Mouse (Mus musculus) liver, embryonic 14.5 days (tissue): Measurements from ENCODE around the gene Stat5b.

Source experiments
- CTCF ChIP-seq: IDR thresholded peaks from 2 replicates; pipeline ENCODE4 v1.5.1; 2016; ENCODE audit warnings: antibody characterized with exemption, low read depth, control low read depth
- EP300 ChIP-seq: IDR thresholded peaks from 2 replicates; pipeline ENCODE4 v1.6.1; 2016; ENCODE audit warnings: antibody characterized with exemption, low read depth

DNA sequence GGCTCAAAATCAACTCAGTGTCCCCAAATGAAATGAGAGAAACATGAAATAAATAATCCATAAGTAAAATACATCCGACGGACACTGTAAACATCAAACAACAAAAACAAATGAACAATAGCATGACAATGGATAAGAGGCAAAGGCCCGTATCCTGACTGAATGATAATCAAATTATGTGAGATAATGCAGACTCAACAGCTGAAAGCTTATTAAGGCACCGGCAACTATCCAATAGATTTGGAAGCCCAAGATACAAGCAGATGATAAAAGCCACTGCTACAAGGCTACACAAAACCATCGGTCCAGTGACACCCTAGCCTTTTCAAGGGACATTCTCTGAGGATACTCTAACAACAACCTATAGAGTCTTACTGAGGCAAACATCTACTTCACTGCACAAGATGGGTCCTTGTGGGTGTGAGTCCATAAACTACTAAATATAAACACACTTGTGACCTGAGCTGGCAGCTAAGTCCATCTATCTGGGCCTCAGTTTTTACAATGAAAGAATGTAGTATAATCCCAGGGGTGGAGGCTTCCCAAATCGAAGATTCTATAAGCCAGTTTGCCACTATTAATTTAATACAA is 1.6 kb downstream of the Stat5b start:
- TF ChIP-seq EP300 (no peak), CTCF (no peak)
